Mouse (Mus musculus) MEL (cell line): ENCODE data around the gene Ybx1. TPM values are rescaled to one million over a fixed set of nuclear protein-coding genes. Genes with fewer than 3 reads are reported as not detected.

Experiments used
- DNase-seq: peaks from one replicate; pipeline ENCODE4 v3.0.0; 2011; ENCODE audit warnings: low read depth, low spot score
- H3K27ac ChIP-seq: 2 replicates; pipeline ENCODE4 v1.5.1; 2012; ENCODE audit warnings: low read depth, mild to moderate bottlenecking, control low read depth, low read length, moderate library complexity; ENCODE audit not compliant: control insufficient read depth
- H3K27me3 ChIP-seq, 2 experiments: fragments of 150-350 bp in 1 of 2; sonication (generic) in 1 of 2; 2 replicates each; pipeline ENCODE4 v1.6.1; 2012; ENCODE audit warnings: low read length in 2 of 2, mild to moderate bottlenecking in 2 of 2, improper control_type of control experiment in 1 of 2, moderate library complexity in 1 of 2; ENCODE audit not compliant: insufficient read depth in 2 of 2, control insufficient read depth in 1 of 2
- H3K36me3 ChIP-seq, 2 experiments: 2 replicates each; pipeline ENCODE4 v1.6.1; 2012 to 2014; ENCODE audit warnings: low read length in 2 of 2, improper control_type of control experiment in 1 of 2, inconsistent platforms in 1 of 2, mild to moderate bottlenecking in 1 of 2; ENCODE audit not compliant: insufficient read depth in 2 of 2, control insufficient read depth in 1 of 2
- H3K4me1 ChIP-seq, 2 experiments: fragments of 150-350 bp in 1 of 2; sonication (generic) in 1 of 2; 2 replicates each; pipeline ENCODE4 v1.6.1; 2012; ENCODE audit warnings: low read length in 2 of 2, improper control_type of control experiment in 1 of 2, mild to moderate bottlenecking in 1 of 2; ENCODE audit not compliant: insufficient read depth in 2 of 2, control insufficient read depth in 1 of 2
- H3K4me3 ChIP-seq, 2 experiments: fragments of 150-350 bp in 1 of 2; sonication (generic) in 1 of 2; 2 replicates each; pipeline ENCODE4 v1.5.1; 2012; ENCODE audit warnings: low read depth in 2 of 2, low read length in 2 of 2, mild to moderate bottlenecking in 2 of 2, moderate library complexity in 2 of 2, control low read depth in 1 of 2, improper control_type of control experiment in 1 of 2; ENCODE audit not compliant: control insufficient read depth in 1 of 2, insufficient read depth in 1 of 2
- H3K79me2 ChIP-seq: 2 replicates; pipeline ENCODE4 v1.6.1; 2012; ENCODE audit warnings: mild to moderate bottlenecking, low read length, moderate library complexity; ENCODE audit not compliant: control insufficient read depth, poor library complexity, insufficient read depth
- H3K9ac ChIP-seq: 2 replicates; pipeline ENCODE4 v1.6.1; 2012; ENCODE audit warnings: low read depth, mild to moderate bottlenecking, control low read depth, low read length, moderate library complexity; ENCODE audit not compliant: control insufficient read depth, poor library complexity, severe bottlenecking
- H3K9me3 ChIP-seq: fragments of 150-350 bp; sonication (generic); replicated peaks from 2 replicates; pipeline ENCODE4 v1.6.1; 2012; ENCODE audit warnings: mild to moderate bottlenecking, low read length, improper control_type of control experiment, moderate library complexity; ENCODE audit not compliant: insufficient read depth
- CHD2 ChIP-seq: IDR thresholded peaks from 2 replicates; pipeline ENCODE4 v1.6.1; 2011; ENCODE audit warnings: low read length, improper control_type of control experiment
- EP300 ChIP-seq, 2 experiments: IDR thresholded peaks; 2 replicates each; pipeline ENCODE4 v1.6.1; 2011; ENCODE audit warnings: improper control_type of control experiment in 2 of 2, low read length in 2 of 2, low read depth in 1 of 2, mild to moderate bottlenecking in 1 of 2
- ETS1 ChIP-seq: IDR thresholded peaks from 2 replicates; pipeline ENCODE4 v1.6.1; 2012; ENCODE audit warnings: low read depth, mild to moderate bottlenecking, inconsistent platforms, low read length, improper control_type of control experiment, moderate library complexity
- GATA1 ChIP-seq: IDR thresholded peaks from 2 replicates; pipeline ENCODE4 v1.6.1; 2011; ENCODE audit warnings: low read depth, low read length, improper control_type of control experiment
- JUND ChIP-seq: IDR thresholded peaks from 2 replicates; pipeline ENCODE4 v1.6.1; 2011; ENCODE audit warnings: low read depth, mild to moderate bottlenecking, improper control_type of control experiment, low read length
- KAT2A ChIP-seq: conservative IDR thresholded peaks from 2 replicates; pipeline ENCODE4 v1.6.1; 2012; ENCODE audit warnings: low read depth, low read length, improper control_type of control experiment, inconsistent platforms
- MXI1 ChIP-seq: IDR thresholded peaks from 2 replicates; pipeline ENCODE4 v1.6.1; 2011; ENCODE audit warnings: mild to moderate bottlenecking, low read depth, low read length, improper control_type of control experiment
- NELFE ChIP-seq: IDR thresholded peaks from 2 replicates; pipeline ENCODE4 v1.6.1; 2011; ENCODE audit warnings: low read depth, low read length, improper control_type of control experiment
- POLR2AphosphoS2 ChIP-seq: IDR thresholded peaks from 2 replicates; pipeline ENCODE4 v1.6.1; 2011; ENCODE audit warnings: low read length, improper control_type of control experiment
- POLR2AphosphoS5 ChIP-seq: IDR thresholded peaks from 2 replicates; pipeline ENCODE4 v1.6.1; 2012; ENCODE audit warnings: low read depth, borderline replicate concordance, mild to moderate bottlenecking, inconsistent platforms, low read length, moderate library complexity, mixed read lengths
- RAD21 ChIP-seq: IDR thresholded peaks from 2 replicates; pipeline ENCODE4 v1.6.1; 2011; ENCODE audit warnings: mild to moderate bottlenecking, low read depth, low read length, improper control_type of control experiment
- RCOR1 ChIP-seq: IDR thresholded peaks from 2 replicates; pipeline ENCODE4 v1.6.1; 2012; ENCODE audit warnings: low read depth, mild to moderate bottlenecking, inconsistent platforms, low read length, improper control_type of control experiment
- SIN3A ChIP-seq: IDR thresholded peaks from 2 replicates; pipeline ENCODE4 v1.6.1; 2012; ENCODE audit warnings: low read length, improper control_type of control experiment, inconsistent platforms
- SMC3 ChIP-seq: IDR thresholded peaks from 2 replicates; pipeline ENCODE4 v1.6.1; 2011; ENCODE audit warnings: low read depth, low read length, improper control_type of control experiment
- TAL1 ChIP-seq: IDR thresholded peaks from 2 replicates; pipeline ENCODE4 v1.6.1; 2012; ENCODE audit warnings: mild to moderate bottlenecking, inconsistent platforms, low read length, moderate library complexity, mixed read lengths
- USF2 ChIP-seq, 2 experiments: IDR thresholded peaks; 2 replicates each; pipeline ENCODE4 v1.6.1; 2011 to 2012; ENCODE audit warnings: improper control_type of control experiment in 2 of 2, low read length in 2 of 2, borderline replicate concordance in 1 of 2, inconsistent platforms in 1 of 2, low read depth in 1 of 2, mild to moderate bottlenecking in 1 of 2; ENCODE audit not compliant: insufficient read depth in 1 of 2
- ZKSCAN1 ChIP-seq: IDR thresholded peaks from 2 replicates; pipeline ENCODE4 v1.6.1; 2012; ENCODE audit warnings: low read depth, mild to moderate bottlenecking, inconsistent platforms, low read length, improper control_type of control experiment, moderate library complexity
- ZMIZ1 ChIP-seq: IDR thresholded peaks from 2 replicates; pipeline ENCODE4 v1.6.1; 2012; ENCODE audit warnings: low read depth, mild to moderate bottlenecking, inconsistent platforms, low read length, improper control_type of control experiment, moderate library complexity
- ZNF384 ChIP-seq: IDR thresholded peaks from 2 replicates; pipeline ENCODE4 v1.6.1; 2012; ENCODE audit warnings: low read depth, mild to moderate bottlenecking, inconsistent platforms, low read length, improper control_type of control experiment
- polyA plus RNA-seq, 2 experiments: library from polyadenylated mRNA; stranded (reverse) in 1 of 2; unstranded in 1 of 2; fragments of >175 nt in 1 of 2; fragments of >200 nt in 1 of 2; gene quantifications; 2 replicates each; pipeline versions ENCODE4 v1.2.1 to v1.2.4; 2012; ENCODE audit warnings: low replicate concordance in 2 of 2, low read depth in 1 of 2; ENCODE audit not compliant: insufficient read length in 2 of 2, insufficient read depth in 1 of 2, missing spikeins in 1 of 2
- total RNA-seq: library from RNA; depleted of rRNA; stranded (reverse); fragments of 300-350 nt; gene quantifications from 2 replicates; pipeline ENCODE4 v1.2.3, GENCODE M21; 2012

Gene Ybx1
- total and polyA plus RNA-seq, 3 experiments: 979 to 2,666 (median 2,172) TPM

- H3K4me3 ChIP-seq: no peak overlapping the region
- H3K27ac ChIP-seq: no peak overlapping the region
- peaks cover 21 to 34% of the 10 kb centered on the region in 2 experiments for H3K36me3 ChIP-seq
- H3K27me3 ChIP-seq: no peaks in the 10 kb centered on the region
- H3K79me2 ChIP-seq: no peaks in the 10 kb centered on the region
- H3K4me1 ChIP-seq: no peaks in the 10 kb centered on the region
- DNase-seq: no peak
- no peak overlapping the region for H3K9ac ChIP-seq
- no peak for TF ChIP-seq NELFE
- 0 out of 2 replicates have a peak, but pooled peaks have one; percentile 70 for TF ChIP-seq POLR2AphosphoS2
- TF ChIP-seq ZNF384: peak; percentile 59; the same call in 1 of the 2 replicates
- TF ChIP-seq GATA1: no peak
- no peak for TF ChIP-seq RAD21
- no peak for TF ChIP-seq POLR2AphosphoS5
- H3K9me3 ChIP-seq: no peaks in the 10 kb centered on the region
Measured at GRCm38 (mm10) chr4:119275726-119276125, 18.7 kb downstream of the Ybx1 start.

GRCm38 (mm10) chr4:119275226-119275625, 19.2 kb downstream of the Ybx1 start:
- no peak overlapping the region for H3K4me3 ChIP-seq
- no peaks in the 10 kb centered on the region for H3K79me2 ChIP-seq
- peaks cover 21 to 31% of the 10 kb centered on the region in 2 experiments for H3K36me3 ChIP-seq
- no peaks in the 10 kb centered on the region for H3K27me3 ChIP-seq
- no peak for TF ChIP-seq ETS1
- TF ChIP-seq MXI1: no peak
- no peak for TF ChIP-seq KAT2A
- no peak for TF ChIP-seq SMC3
- no peak; the same call in 1 of the 2 replicates for TF ChIP-seq ZMIZ1
- no peak for TF ChIP-seq JUND
- no peak for TF ChIP-seq ZKSCAN1
- TF ChIP-seq GATA1: 0 out of 2 replicates have a peak, but pooled peaks have one; percentile 13
- no peak for TF ChIP-seq SIN3A
- no peak for TF ChIP-seq USF2 (IDR thresholded peaks at IDR 0.05; ENCODE audit: borderline replicate concordance in 1 of 2, insufficient read depth in 1 of 2, low read depth in 1 of 2, low read length in 2 of 2)
- no peak for TF ChIP-seq ZNF384
- TF ChIP-seq TAL1: peak; percentile 56
- no peak for TF ChIP-seq CHD2
- no peak for TF ChIP-seq RCOR1
- peak; percentile 13 to 16; a peak in 1 of 4 replicates for TF ChIP-seq EP300 (IDR thresholded peaks at IDR 0.05; ENCODE audit: low read depth in 1 of 2, low read length in 2 of 2)
- peak overlapping the region; percentile 7; the same call in 1 of the 2 replicates for H3K27ac ChIP-seq
- H3K9me3 ChIP-seq: no peaks in the 10 kb centered on the region
- DNase-seq: peak; percentile 51
- no peaks in the 10 kb centered on the region for H3K4me1 ChIP-seq
- no peak overlapping the region for H3K9ac ChIP-seq
